Mouse (Mus musculus): ENCODE data around the gene Sgsm1. TPM values are rescaled to one million over a fixed set of nuclear protein-coding genes. Genes with fewer than 3 reads are reported as not detected.

Sgsm1 gene
- polyA plus RNA-seq, 1 experiment from 2014 or later = 15.7 TPM

GRCm38 (mm10) chr5:113304527-113304926 lies 6.1 kb downstream of the Sgsm1 start:
- 88% methylated on average over 5 of the region's 5 CpGs for WGBS
- Histone ChIP-seq H3K9ac (ENCODE audit: low read length) (no peak overlapping the region), H3K4me3 (ENCODE audit: low read depth, low read length) (no peak overlapping the region), H3K4me1 (replicated peaks; ENCODE audit: control insufficient read depth, insufficient read depth, low read length) (peaks cover 14% of the 10 kb centered on the region), H3K4me2 (ENCODE audit: low read depth, low read length, severe bottlenecking) (no peak overlapping the region), H3K36me3 (ENCODE audit: control insufficient read depth, insufficient read depth, low read length) (no peaks in the 10 kb centered on the region), H3K27me3 (ENCODE audit: control insufficient read depth, insufficient read depth, low read length) (peaks cover 6% of the 10 kb centered on the region), H3K9me3 (ENCODE audit: control insufficient read depth, low read length) (no peaks in the 10 kb centered on the region), H3K27ac (ENCODE audit: low read depth, low read length) (no peak overlapping the region)
- DNase-seq (ENCODE audit: low spot score) = no peak
- ATAC-seq (replicated peaks; ENCODE audit: low FRiP score) = no peak

GRCm38 (mm10) chr5:113301841-113302240 lies 8.7 kb downstream of the Sgsm1 start:
- peaks cover 6% of the 10 kb centered on the region for H3K4me1 ChIP-seq (replicated peaks; ENCODE audit: control insufficient read depth, insufficient read depth, low read length)
- 18% methylated on average over 13 of the region's 13 CpGs for WGBS
- H3K27ac ChIP-seq (ENCODE audit: low read depth, low read length) = no peak overlapping the region
- H3K9ac ChIP-seq (ENCODE audit: low read length) = no peak overlapping the region
- no peak overlapping the region for H3K4me2 ChIP-seq (ENCODE audit: low read depth, low read length, severe bottlenecking)
- ATAC-seq (replicated peaks; ENCODE audit: low FRiP score) (no peak), DNase-seq (ENCODE audit: low spot score) (no peak)
- no peaks in the 10 kb centered on the region for H3K9me3 ChIP-seq (ENCODE audit: control insufficient read depth, low read length)
- H3K27me3 ChIP-seq (ENCODE audit: control insufficient read depth, insufficient read depth, low read length) = no peaks in the 10 kb centered on the region
- H3K4me3 ChIP-seq (ENCODE audit: low read depth, low read length) = no peak overlapping the region
- no peaks in the 10 kb centered on the region for H3K36me3 ChIP-seq (ENCODE audit: control insufficient read depth, insufficient read depth, low read length)

- Histone ChIP-seq H3K36me3 (ENCODE audit: control insufficient read depth, insufficient read depth, low read length) (no peaks in the 10 kb centered on the region), H3K4me2 (ENCODE audit: low read depth, low read length, severe bottlenecking) (no peak overlapping the region), H3K27ac (ENCODE audit: low read depth, low read length) (no peak overlapping the region), H3K4me1 (replicated peaks; ENCODE audit: control insufficient read depth, insufficient read depth, low read length) (0 out of 2 replicates have a peak, but pooled peaks cover 4% of the 10 kb centered on the region), H3K4me3 (ENCODE audit: low read depth, low read length) (no peak overlapping the region), H3K27me3 (ENCODE audit: control insufficient read depth, insufficient read depth, low read length) (no peaks in the 10 kb centered on the region), H3K9me3 (ENCODE audit: control insufficient read depth, low read length) (no peaks in the 10 kb centered on the region), H3K9ac (ENCODE audit: low read length) (no peak overlapping the region)
- ATAC-seq (replicated peaks; ENCODE audit: low FRiP score) (no peak), DNase-seq (ENCODE audit: low spot score) (no peak)
- 83% methylated on average over 22 of the region's 22 CpGs for WGBS
Observed at GRCm38 (mm10) chr5:113300148-113300889, 10.3 kb downstream of the Sgsm1 start.

- Histone ChIP-seq H3K4me3 (ENCODE audit: low read depth, low read length) (no peak overlapping the region), H3K27me3 (ENCODE audit: control insufficient read depth, insufficient read depth, low read length) (no peaks in the 10 kb centered on the region), H3K4me1 (replicated peaks; ENCODE audit: control insufficient read depth, insufficient read depth, low read length) (0 out of 2 replicates have a peak, but pooled peaks cover 4% of the 10 kb centered on the region), H3K9ac (ENCODE audit: low read length) (no peak overlapping the region), H3K36me3 (ENCODE audit: control insufficient read depth, insufficient read depth, low read length) (no peaks in the 10 kb centered on the region), H3K27ac (ENCODE audit: low read depth, low read length) (no peak overlapping the region), H3K4me2 (ENCODE audit: low read depth, low read length, severe bottlenecking) (no peak overlapping the region), H3K9me3 (ENCODE audit: control insufficient read depth, low read length) (no peaks in the 10 kb centered on the region)
- ATAC-seq (replicated peaks; ENCODE audit: low FRiP score) (no peak), DNase-seq (ENCODE audit: low spot score) (no peak)
- 49% methylated on average over 9 of the region's 9 CpGs for WGBS
Observed at GRCm38 (mm10) chr5:113299433-113299832, 11.2 kb downstream of the Sgsm1 start.

- no peaks in the 10 kb centered on the region for H3K36me3 ChIP-seq (ENCODE audit: control insufficient read depth, insufficient read depth, low read length)
- H3K27me3 ChIP-seq (ENCODE audit: control insufficient read depth, insufficient read depth, low read length) = no peaks in the 10 kb centered on the region
- ATAC-seq (replicated peaks; ENCODE audit: low FRiP score) (no peak), DNase-seq (ENCODE audit: low spot score) (no peak)
- no peak overlapping the region for H3K4me2 ChIP-seq (ENCODE audit: low read depth, low read length, severe bottlenecking)
- WGBS = 78% methylated on average over 6 of the region's 6 CpGs
- no peak overlapping the region for H3K4me3 ChIP-seq (ENCODE audit: low read depth, low read length)
- H3K9me3 ChIP-seq (ENCODE audit: control insufficient read depth, low read length) = no peaks in the 10 kb centered on the region
- H3K27ac ChIP-seq (ENCODE audit: low read depth, low read length) = no peak overlapping the region
- H3K9ac ChIP-seq (ENCODE audit: low read length) = no peak overlapping the region
- 0 out of 2 replicates have a peak, but pooled peaks cover 4% of the 10 kb centered on the region for H3K4me1 ChIP-seq (replicated peaks; ENCODE audit: control insufficient read depth, insufficient read depth, low read length)
Observed at GRCm38 (mm10) chr5:113298826-113299225, 11.8 kb downstream of the Sgsm1 start.

- 21% methylated on average over 12 of the region's 12 CpGs for WGBS
- Histone ChIP-seq H3K27me3 (ENCODE audit: control insufficient read depth, insufficient read depth, low read length) (no peaks in the 10 kb centered on the region), H3K9me3 (ENCODE audit: control insufficient read depth, low read length) (no peaks in the 10 kb centered on the region), H3K36me3 (ENCODE audit: control insufficient read depth, insufficient read depth, low read length) (no peaks in the 10 kb centered on the region), H3K27ac (ENCODE audit: low read depth, low read length) (no peak overlapping the region), H3K4me1 (replicated peaks; ENCODE audit: control insufficient read depth, insufficient read depth, low read length) (0 out of 2 replicates have a peak, but pooled peaks cover 4% of the 10 kb centered on the region), H3K4me2 (ENCODE audit: low read depth, low read length, severe bottlenecking) (no peak overlapping the region), H3K9ac (ENCODE audit: low read length) (no peak overlapping the region), H3K4me3 (ENCODE audit: low read depth, low read length) (no peak overlapping the region)
- ATAC-seq (replicated peaks; ENCODE audit: low FRiP score) (no peak), DNase-seq (ENCODE audit: low spot score) (no peak)
Observed at GRCm38 (mm10) chr5:113298040-113298439, 12.5 kb downstream of the Sgsm1 start.

GRCm38 (mm10) chr5:113295791-113296190 lies 14.8 kb downstream of the Sgsm1 start:
- H3K36me3 ChIP-seq (ENCODE audit: control insufficient read depth, insufficient read depth, low read length) = no peaks in the 10 kb centered on the region
- H3K4me3 ChIP-seq (ENCODE audit: low read depth, low read length) = no peak overlapping the region
- WGBS = 67% methylated on average over 4 of the region's 4 CpGs
- H3K27me3 ChIP-seq (ENCODE audit: control insufficient read depth, insufficient read depth, low read length) = no peaks in the 10 kb centered on the region
- no peaks in the 10 kb centered on the region for H3K9me3 ChIP-seq (ENCODE audit: control insufficient read depth, low read length)
- H3K9ac ChIP-seq (ENCODE audit: low read length) = no peak overlapping the region
- 0 out of 2 replicates have a peak, but pooled peaks cover 2% of the 10 kb centered on the region for H3K4me1 ChIP-seq (replicated peaks; ENCODE audit: control insufficient read depth, insufficient read depth, low read length)
- ATAC-seq (replicated peaks; ENCODE audit: low FRiP score) (no peak), DNase-seq (ENCODE audit: low spot score) (no peak)
- no peak overlapping the region for H3K27ac ChIP-seq (ENCODE audit: low read depth, low read length)
- no peak overlapping the region for H3K4me2 ChIP-seq (ENCODE audit: low read depth, low read length, severe bottlenecking)

- Histone ChIP-seq H3K4me1 (replicated peaks; ENCODE audit: control insufficient read depth, insufficient read depth, low read length) (0 out of 2 replicates have a peak, but pooled peaks cover 2% of the 10 kb centered on the region), H3K9ac (ENCODE audit: low read length) (no peak overlapping the region), H3K4me3 (ENCODE audit: low read depth, low read length) (no peak overlapping the region), H3K36me3 (ENCODE audit: control insufficient read depth, insufficient read depth, low read length) (no peaks in the 10 kb centered on the region), H3K27ac (ENCODE audit: low read depth, low read length) (no peak overlapping the region), H3K4me2 (ENCODE audit: low read depth, low read length, severe bottlenecking) (no peak overlapping the region), H3K27me3 (ENCODE audit: control insufficient read depth, insufficient read depth, low read length) (no peaks in the 10 kb centered on the region; the same call in none of the 2 replicates), H3K9me3 (ENCODE audit: control insufficient read depth, low read length) (no peaks in the 10 kb centered on the region)
- WGBS = 87% methylated on average over 5 of the region's 5 CpGs
- DNase-seq (ENCODE audit: low spot score) (no peak), ATAC-seq (replicated peaks; ENCODE audit: low FRiP score) (no peak)
Observed at GRCm38 (mm10) chr5:113294575-113294974, 16.0 kb downstream of the Sgsm1 start.

- Histone ChIP-seq H3K36me3 (ENCODE audit: control insufficient read depth, insufficient read depth, low read length) (no peaks in the 10 kb centered on the region), H3K4me3 (ENCODE audit: low read depth, low read length) (no peak overlapping the region), H3K4me2 (ENCODE audit: low read depth, low read length, severe bottlenecking) (no peak overlapping the region), H3K4me1 (replicated peaks; ENCODE audit: control insufficient read depth, insufficient read depth, low read length) (no peaks in the 10 kb centered on the region), H3K9ac (ENCODE audit: low read length) (no peak overlapping the region), H3K27me3 (ENCODE audit: control insufficient read depth, insufficient read depth, low read length) (peaks cover 5% of the 10 kb centered on the region), H3K9me3 (ENCODE audit: control insufficient read depth, low read length) (no peaks in the 10 kb centered on the region), H3K27ac (ENCODE audit: low read depth, low read length) (no peak overlapping the region)
- ATAC-seq (replicated peaks; ENCODE audit: low FRiP score) (no peak), DNase-seq (ENCODE audit: low spot score) (no peak)
- WGBS = 76% methylated on average over 4 of the region's 4 CpGs
Observed at GRCm38 (mm10) chr5:113293446-113293845, 17.1 kb downstream of the Sgsm1 start.

Measured in forebrain, embryonic 11.5 days (tissue).